Mouse (Mus musculus) 416B (cell line): Measurements from ENCODE around the gene Arhgap21.

Experiments
- DNase-seq: peaks from one replicate; pipeline ENCODE4 v3.0.0; 2011; ENCODE audit warnings: low read depth

Gene Arhgap21

DNA sequence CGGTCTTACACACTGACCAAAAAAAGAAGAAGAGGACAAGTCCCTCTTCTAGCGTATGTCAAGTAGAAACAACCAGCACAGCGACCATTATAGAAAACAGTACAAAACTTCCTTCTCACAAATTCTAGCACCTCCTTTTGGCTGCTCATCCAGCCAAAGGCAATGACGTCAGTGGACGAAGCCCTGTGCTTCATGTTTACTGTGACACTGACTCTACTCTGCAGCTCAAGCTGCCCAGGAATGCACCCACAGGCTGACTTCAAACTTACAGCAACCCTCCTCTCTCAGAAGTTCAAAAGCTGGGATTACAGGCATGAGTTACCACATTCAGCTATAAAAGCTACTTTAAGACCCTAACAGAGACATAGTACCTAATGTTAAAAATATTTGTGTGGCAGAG lies 72.2 kb downstream of the Arhgap21 start:
- DNase-seq: no peak

DNA sequence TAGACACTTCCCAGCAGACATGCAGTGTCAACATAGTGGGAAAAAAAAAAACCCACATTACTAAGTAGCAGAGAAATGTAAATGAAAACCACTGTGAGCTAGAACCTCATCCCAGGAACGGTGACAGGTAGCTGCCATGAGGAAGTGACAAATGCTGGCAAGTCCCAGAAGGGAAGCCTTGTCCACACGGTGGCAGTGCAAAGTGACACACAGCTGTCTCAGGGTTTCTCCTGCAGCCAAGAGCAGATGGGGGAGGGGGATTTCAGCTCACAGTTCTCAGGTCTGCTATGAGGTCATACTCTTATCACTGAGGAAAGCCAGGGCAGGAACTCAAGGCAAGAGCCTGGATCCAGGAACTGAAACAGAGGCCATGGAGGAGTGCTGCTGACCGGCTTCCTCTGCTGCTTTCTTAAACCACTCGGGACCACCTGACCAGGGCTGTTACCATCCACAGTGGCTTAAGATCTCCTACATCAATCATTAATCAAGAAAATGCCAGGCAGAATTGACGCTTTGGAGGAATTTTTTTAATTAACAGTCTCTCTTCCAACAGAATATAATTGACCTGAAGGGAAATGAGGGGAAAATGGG lies 74.5 kb downstream of the Arhgap21 start:
- peak; percentile 87 for DNase-seq

DNA sequence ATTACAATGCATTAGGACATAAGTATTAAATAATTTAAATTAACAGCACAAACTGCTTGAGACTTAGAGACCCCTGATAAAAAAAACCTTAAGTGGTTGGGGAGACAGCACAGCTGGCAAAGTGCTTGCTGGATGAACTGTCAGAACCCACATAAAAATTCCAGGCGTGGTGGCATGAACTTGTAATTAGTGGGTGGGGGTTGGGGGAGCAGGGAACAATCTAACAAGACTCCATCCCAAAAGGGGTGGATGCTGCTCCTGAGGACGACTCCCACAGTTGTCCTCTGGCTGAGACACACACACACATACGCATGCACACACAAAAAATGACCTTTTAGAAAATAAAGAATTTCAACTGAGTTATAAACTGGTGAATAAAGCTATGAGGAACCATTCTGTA lies 79.9 kb downstream of the Arhgap21 start:
- no peak for DNase-seq

DNA sequence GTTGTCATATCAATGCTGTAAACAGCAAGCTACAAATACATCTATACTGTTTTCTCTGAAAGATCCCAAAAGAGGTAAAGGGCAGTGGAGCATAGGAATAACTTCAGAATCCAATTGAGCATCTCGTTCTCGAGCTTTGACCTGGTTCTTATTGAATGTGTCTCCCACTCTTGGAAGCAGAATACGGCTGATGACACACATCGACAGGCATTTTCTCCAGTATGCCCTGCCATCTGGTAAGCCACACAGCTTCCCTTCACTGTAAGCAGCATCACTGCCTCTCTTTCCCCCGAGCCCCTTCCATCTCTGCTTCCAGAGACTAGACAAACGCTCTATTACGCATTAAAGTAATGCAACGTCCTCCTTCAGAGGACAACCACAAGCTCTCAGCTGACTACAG lies 85.4 kb downstream of the Arhgap21 start:
- no peak for DNase-seq

DNA sequence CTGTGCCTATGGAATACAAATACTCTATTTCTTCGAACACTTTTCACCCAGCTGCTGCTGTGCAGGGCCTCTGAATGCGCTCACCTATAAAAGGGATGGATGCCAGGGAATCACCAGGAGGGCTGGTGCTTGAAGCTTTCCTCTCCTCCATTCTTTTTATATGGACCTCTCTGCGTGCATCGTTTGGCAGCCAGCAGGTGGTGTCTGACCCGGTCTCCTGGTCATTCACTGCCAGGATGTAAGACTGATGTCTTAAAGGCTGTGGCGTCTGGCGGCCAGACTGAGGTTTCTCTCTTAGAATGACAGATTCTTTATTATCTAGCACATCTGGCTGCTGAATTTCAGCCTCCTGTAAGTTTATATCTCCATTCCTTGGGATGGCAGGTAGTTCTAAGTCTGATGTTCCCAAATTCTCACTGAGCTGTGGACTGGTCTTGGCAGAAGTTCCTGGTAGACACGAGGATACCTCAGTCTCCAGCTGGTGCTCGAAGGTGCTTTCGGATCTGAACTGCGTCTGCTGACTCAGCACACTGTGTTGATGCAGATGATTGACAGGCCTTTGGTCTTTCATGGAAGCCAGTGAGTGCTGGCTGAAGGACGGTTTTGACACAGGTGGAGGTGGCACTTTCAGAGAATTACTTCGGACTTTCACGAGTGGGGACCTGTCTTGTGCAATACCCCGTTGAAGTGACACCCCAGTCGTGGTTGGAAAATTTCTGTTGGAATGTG lies 88.6 kb downstream of the Arhgap21 start:
- DNase-seq: no peak

DNA sequence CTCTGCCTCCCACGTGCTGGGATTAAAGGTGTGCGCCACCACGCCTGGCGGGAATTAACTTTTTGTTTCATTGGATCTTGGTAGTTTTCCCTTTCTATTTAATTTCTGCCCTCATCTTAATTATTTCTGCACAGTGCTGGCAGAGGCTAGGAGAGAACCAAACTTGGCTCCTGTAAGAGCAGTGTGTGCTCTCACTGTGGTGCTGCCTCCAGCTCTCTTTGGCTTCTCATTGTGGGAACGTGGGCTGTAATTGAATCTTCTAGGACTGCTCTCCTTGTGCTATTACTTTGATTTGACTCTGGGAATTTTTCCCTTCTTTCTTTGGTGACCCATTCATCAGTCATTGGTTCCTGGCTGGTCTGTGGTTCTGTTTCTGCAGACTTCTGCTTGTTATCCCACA lies 94.1 kb downstream of the Arhgap21 start:
- DNase-seq: no peak

DNA sequence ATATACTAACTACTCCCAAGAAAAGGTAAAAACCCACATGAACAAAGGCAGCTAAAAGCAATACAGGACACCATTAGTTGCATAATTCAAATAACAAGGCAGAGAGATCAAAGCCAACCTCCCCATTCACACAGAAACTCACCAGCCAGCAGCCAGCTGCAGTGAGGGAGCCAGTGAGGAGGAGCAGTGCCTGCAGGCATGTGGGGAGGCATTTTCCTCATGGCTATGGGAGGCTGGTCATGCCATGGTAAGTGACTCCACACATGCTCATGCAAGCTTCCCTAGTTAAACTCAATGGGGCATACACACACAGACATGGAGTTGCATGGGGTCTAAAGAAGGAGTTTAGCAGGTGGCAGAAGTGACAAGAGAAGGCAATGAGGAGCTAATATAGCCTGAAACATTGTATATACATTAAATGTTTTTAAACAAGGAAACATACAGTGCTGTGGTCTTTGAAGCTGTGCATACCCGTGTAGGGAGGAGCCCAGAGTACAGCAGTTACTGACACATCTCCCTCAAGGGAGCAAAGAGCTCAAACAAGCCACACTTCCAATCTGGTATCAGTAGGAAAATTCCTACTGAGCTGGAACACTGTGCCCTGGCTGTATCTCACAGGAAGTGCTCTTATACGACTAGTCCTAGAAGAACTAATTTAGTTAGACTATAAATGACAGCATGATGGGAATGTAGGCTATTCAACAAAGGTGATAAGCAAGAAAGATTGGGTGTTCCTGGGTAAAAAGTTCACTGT lies 99.3 kb downstream of the Arhgap21 start:
- no peak for DNase-seq

DNA sequence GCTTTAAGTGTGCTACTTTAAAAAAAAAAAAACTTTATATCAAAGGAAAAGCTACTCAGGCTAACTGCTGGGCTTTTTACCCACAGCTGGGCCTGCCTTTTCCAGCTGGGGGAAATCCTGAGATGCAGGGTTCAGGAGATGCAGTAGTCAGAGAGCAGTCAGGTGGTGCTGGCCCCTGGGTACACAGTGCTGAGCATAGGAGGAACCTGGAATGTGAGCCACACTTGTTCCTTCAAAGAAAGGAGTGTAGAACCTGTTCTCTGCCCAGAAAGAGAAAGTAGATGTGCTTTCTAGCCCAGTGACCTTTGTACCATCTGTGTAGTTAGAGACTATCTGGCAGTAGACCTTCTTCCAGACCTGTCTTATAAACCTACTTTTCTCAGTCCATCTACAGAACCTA lies 100.6 kb downstream of the Arhgap21 start:
- peak; percentile 6 for DNase-seq

DNA sequence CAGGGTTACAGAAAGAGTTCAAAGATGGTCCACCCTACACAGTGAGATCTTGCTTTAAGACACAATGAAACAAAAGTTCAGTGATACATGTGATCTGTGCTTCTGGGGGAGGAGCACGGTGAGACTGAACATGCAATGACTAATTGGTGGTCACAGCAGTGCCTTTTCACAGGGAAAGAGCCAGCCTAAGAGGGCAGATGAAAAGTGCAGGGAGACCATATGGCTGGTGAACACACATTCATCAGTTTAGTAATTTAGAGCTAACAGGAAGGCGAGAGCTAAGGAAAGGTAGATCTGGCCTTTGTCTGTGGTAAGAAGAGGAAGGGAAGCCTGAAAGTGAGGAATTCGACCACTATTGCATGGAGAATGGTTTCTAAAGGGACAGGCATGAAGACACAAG lies 102.9 kb downstream of the Arhgap21 start:
- peak; percentile 10 for DNase-seq

DNA sequence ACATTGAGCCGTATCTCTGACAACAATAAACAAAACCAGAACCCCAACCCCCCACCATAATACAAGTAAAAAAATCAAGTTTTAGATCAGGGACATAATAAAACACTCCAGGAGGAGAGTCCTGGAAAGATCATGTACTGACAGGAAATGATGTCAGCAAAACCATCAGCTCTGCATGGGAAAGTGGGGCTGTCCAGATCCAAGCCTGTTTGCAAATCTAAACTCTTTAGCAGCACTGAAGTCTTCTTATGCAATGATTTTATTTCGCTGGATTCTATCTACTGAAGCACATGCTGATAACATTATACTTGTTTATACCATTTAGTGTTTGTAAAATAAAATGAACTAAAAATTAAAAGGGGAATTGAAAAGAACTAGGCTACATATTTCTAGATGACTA lies 104.1 kb downstream of the Arhgap21 start:
- DNase-seq: no peak

DNA sequence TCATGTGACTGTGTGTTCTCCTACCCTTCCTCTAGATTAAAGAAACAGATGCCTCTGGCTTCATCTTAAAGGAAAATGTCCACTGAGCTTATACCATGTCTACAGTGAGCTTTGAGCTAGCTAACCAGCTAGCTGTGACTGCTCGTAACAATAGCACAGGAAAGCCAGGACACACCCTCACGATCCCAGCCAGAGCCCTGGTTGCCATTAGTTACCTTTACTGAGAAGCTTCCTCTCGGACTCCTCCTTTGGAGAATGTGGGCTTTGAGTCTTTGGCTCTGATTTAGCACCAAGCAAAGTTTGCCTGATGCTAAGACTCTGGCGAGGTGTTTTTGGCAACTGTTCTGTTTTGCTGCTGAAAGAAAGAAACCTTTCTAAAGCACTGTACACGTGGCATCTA lies 107.9 kb downstream of the Arhgap21 start:
- no peak for DNase-seq

DNA sequence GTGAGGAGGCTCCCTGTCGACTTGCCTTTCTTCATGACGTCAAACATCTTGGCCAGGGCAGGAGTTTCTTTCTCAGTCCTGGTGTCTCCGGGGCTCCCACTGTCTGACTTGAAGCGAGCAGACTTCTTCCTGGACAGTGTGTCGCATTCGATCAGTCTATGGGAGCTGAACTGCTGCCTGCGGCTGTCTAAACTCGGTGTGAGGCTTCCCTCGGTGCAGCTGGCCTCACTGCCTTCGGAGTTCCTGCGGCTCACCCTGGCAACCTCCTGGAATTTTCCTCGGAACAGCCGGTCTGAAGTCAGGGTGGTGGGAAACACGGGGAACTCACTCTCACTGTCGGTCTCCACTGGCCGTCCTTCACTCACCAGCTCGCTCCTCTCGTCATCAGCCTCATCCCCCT lies 119.3 kb downstream of the Arhgap21 start:
- DNase-seq: no peak

DNA sequence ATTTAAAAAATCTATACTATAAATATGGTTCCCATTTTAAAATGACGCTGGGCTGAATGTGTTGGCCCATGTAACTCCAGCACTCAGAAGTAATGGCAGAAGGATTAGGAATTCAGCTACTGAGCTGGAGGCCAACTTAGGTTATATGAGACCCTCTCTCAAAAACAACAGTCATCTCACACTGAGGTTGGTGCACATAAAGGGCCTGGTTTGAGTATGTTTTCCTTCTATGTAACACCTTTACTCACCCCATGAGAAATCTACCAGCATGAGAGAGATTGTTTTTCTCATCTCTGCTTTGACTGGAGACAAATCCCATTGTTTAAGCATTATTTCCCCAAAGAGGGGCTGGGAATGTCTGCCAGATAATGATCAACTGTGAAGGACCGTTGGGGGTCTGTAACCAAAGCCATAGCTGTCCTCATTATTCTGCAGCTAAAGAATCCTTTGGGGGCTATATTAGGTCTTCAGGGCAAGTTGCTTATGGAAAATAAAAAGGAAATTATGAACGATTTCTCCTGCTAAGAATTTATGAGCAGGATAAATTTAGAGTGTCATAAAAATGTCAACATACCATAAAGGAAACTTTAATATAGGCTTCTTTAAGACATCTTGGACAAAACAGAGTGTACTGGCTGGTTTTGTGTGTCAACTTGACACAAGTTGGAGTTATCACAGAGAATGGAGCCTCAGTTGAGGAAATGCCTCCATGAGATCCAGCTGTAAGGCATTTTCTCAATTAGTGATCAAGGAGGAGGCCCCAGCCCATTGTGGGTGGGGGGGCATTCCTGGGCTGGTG lies 136.9 kb downstream of the Arhgap21 start:
- DNase-seq: no peak

DNA sequence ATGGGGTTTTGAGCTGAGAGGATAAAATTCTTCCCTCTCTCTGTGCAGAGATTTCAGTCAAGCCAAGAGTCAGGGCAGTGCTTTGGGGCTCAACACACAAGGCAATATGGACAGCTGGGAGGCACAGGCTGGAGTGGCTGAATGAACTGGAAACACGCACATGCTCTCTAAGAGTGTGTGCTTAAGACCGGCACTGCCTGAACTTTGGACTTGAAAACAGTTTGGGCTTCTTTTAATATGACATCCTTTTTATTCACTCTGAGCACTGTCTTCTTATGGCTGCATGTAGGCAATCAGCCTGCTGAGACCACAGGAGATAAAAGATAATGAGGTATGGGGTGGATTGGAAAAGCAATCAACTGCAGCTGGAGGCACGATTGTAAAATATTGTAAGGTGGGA lies 137.8 kb downstream of the Arhgap21 start:
- no peak for DNase-seq

DNA sequence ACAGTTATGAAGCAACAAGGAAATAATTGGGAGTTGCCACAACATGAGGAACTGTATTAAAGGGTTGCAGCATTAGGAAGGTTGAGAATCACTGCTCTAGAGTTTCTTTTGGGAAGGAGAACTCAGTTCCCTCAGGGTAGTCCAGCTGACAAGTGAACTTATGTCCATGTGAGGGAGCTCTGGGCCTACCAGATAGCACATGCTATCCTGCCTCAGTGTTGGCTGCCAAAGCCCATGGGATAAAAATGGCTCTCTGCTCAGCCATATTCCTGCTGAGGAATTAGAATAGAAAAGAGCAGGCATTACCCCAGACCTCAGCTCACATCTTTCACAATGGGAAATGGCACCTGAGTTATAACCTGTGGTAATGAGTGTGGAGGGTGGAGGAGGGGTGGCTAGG lies 142.4 kb downstream of the Arhgap21 start:
- DNase-seq: no peak

DNA sequence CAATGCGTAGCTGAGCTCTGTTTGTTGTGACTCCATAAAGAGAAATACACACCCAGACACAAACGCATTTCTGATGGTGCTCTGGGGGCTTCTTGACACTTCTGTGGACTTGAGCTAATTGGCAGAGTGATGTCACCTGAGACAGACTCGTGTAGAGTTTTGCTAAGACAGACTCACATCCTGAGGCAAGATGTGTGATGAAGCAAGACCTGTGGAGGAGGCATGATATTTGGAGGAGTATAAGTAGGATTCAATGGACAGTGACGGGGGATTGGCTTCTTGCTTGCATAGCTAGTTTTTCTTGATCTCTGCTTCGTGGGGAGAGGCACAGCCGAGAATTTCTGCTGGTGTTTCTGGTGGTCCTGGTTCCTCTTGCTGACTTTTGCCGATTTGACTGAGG lies 150.5 kb downstream of the Arhgap21 start:
- DNase-seq: no peak

DNA sequence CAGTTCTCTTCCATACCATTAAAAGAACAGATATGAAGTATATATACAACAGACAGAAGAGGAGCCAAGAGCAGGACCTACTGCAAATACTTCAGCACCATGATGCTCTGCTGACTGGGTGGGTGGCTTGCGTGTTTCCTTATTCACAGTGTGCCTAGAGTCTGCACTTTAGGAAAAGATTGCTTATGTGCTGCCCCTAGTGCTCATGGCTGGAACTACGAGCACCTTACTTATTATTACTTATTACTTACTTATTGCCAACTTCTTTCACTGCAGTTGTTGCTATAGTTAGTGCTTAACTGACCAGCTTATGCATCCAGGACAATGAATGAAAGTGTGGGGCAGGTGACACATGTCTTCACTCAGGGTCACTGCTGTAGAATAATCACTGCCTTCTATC lies 154.7 kb downstream of the Arhgap21 start:
- peak; percentile 13 for DNase-seq

DNA sequence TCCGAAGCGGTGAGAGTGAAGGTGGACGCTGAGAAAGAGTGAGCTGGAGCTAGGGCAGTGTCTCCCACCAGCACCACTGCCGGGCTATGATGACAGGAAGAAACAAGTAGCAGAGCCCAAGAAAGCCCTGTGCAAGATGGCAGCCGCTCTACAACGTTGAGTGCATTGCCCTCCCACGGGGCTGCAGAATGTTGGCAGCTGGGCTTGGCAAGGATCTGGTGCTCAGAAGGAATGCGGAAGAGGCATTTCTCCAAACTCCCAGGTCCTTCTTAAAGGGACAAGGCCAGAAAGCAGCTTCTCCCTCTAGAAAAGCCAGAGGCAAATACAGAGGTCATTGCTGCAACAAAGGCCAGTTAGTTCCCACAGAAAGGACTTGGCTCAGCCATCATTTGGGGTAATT lies 157.2 kb downstream of the Arhgap21 start:
- no peak for DNase-seq

DNA sequence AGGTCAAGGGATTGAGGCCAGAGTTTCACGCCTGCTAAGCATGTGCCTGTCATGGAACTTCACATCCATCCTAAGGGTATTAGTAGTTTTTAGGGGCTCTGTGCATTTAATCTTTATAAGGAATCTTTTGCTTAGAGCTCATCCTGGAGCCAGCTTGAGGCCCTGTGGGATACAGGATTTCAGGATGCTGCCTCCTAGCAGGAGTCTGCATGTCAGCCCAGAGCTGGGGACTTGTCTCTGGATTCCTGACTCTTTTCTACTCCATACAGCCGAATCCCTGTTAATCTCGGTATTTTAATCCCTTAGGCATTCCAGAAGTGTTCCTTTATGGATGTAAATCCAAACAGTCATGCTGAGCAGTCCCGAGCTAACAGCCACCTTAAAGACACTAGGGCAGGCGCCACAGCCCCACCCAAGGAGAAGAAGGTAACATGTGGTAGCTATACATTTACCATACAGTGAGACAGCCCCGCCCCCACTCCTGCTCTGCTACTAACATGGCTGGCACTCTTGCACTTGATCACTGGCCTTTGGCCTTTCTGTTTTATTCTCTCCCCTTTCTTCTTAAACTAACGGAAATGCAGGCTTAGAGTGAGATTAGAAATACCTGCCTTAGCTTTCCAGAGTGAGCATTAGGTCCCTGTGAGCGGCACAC lies 167.3 kb downstream of the Arhgap21 start:
- DNase-seq: no peak
